Mouse (Mus musculus): ENCODE results near the gene Ghrl. TPM values are rescaled to one million over a fixed set of nuclear protein-coding genes. Genes with fewer than 3 reads are reported as not detected.

Gene Ghrl
- polyA plus RNA-seq, 1 experiment = 1.8 TPM

GRCm38 (mm10) chr6:113743111-113743510 lies 23.4 kb upstream of the Ghrl start:
- no peak for DNase-seq
- Histone ChIP-seq H3K36me3 (ENCODE audit: control insufficient read depth, insufficient read depth, low read length) (no peaks in the 10 kb centered on the region), H3K27ac (ENCODE audit: control insufficient read depth, insufficient read depth, low read length) (no peak overlapping the region), H3K4me3 (ENCODE audit: control insufficient read depth, insufficient read depth, low read length) (no peak overlapping the region), H3K4me1 (replicated peaks; ENCODE audit: control insufficient read depth, insufficient read depth, low read length) (peaks cover 5% of the 10 kb centered on the region), H3K27me3 (ENCODE audit: control insufficient read depth, insufficient read depth, low read length) (no peaks in the 10 kb centered on the region)
- no peak for TF ChIP-seq CTCF (IDR thresholded peaks at IDR 0.05; ENCODE audit: borderline replicate concordance, control insufficient read depth, extremely low read depth, insufficient read depth, low read length, poor library complexity)
- no peak for TF ChIP-seq POLR2A (IDR thresholded peaks at IDR 0.05; ENCODE audit: control insufficient read depth, extremely low read depth, insufficient read depth, low read length, poor library complexity)
- WGBS = 6% methylated on average over 1 of the region's 1 CpGs

GRCm38 (mm10) chr6:113742321-113742720 lies 22.6 kb upstream of the Ghrl start:
- 94% methylated on average over 1 of the region's 1 CpGs for WGBS

DNA sequence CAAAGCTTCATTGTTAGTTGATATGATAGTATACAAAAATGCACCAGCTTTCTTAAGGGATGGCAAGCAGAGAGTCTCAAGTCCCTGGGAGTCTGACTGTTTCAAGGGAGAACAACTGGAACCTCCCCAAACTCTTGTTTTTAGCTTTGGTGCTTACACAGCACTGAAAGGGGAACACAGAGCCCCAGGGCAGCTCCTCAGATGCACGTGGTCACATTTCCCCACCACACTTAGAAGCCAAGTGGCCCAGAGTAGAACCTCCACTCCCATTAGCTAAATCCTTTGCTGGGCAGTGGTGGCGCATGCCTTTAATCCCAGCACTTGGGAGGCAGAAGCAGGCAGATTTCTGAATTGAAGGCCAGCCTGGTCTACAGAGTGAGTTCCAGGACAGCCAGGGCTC lies 21.7 kb upstream of the Ghrl start:
- no peak for TF ChIP-seq POLR2A (IDR thresholded peaks at IDR 0.05; ENCODE audit: control insufficient read depth, extremely low read depth, insufficient read depth, low read length, poor library complexity)
- TF ChIP-seq CTCF (IDR thresholded peaks at IDR 0.05; ENCODE audit: borderline replicate concordance, control insufficient read depth, extremely low read depth, insufficient read depth, low read length, poor library complexity) = no peak
- 61% methylated on average over 2 of the region's 2 CpGs for WGBS
- no peaks in the 10 kb centered on the region for H3K27me3 ChIP-seq (ENCODE audit: control insufficient read depth, insufficient read depth, low read length)
- DNase-seq = no peak
- no peak overlapping the region for H3K4me3 ChIP-seq (ENCODE audit: control insufficient read depth, insufficient read depth, low read length)
- no peak overlapping the region for H3K27ac ChIP-seq (ENCODE audit: control insufficient read depth, insufficient read depth, low read length)
- H3K36me3 ChIP-seq (ENCODE audit: control insufficient read depth, insufficient read depth, low read length) = peaks cover 1% of the 10 kb centered on the region
- peaks cover 5% of the 10 kb centered on the region for H3K4me1 ChIP-seq (replicated peaks; ENCODE audit: control insufficient read depth, insufficient read depth, low read length)

More at GRCm38 (mm10) chr6:113742321-113742720, 22.6 kb upstream of the Ghrl start:
- no peak for TF ChIP-seq POLR2A (IDR thresholded peaks at IDR 0.05; ENCODE audit: control insufficient read depth, extremely low read depth, insufficient read depth, low read length, poor library complexity)
- TF ChIP-seq CTCF (IDR thresholded peaks at IDR 0.05; ENCODE audit: borderline replicate concordance, control insufficient read depth, extremely low read depth, insufficient read depth, low read length, poor library complexity) = no peak
- no peak overlapping the region for H3K4me3 ChIP-seq (ENCODE audit: control insufficient read depth, insufficient read depth, low read length)
- H3K36me3 ChIP-seq (ENCODE audit: control insufficient read depth, insufficient read depth, low read length) = no peaks in the 10 kb centered on the region
- H3K27ac ChIP-seq (ENCODE audit: control insufficient read depth, insufficient read depth, low read length) = no peak overlapping the region
- H3K4me1 ChIP-seq (replicated peaks; ENCODE audit: control insufficient read depth, insufficient read depth, low read length) = peaks cover 5% of the 10 kb centered on the region
- DNase-seq = no peak
- no peaks in the 10 kb centered on the region for H3K27me3 ChIP-seq (ENCODE audit: control insufficient read depth, insufficient read depth, low read length)

DNA sequence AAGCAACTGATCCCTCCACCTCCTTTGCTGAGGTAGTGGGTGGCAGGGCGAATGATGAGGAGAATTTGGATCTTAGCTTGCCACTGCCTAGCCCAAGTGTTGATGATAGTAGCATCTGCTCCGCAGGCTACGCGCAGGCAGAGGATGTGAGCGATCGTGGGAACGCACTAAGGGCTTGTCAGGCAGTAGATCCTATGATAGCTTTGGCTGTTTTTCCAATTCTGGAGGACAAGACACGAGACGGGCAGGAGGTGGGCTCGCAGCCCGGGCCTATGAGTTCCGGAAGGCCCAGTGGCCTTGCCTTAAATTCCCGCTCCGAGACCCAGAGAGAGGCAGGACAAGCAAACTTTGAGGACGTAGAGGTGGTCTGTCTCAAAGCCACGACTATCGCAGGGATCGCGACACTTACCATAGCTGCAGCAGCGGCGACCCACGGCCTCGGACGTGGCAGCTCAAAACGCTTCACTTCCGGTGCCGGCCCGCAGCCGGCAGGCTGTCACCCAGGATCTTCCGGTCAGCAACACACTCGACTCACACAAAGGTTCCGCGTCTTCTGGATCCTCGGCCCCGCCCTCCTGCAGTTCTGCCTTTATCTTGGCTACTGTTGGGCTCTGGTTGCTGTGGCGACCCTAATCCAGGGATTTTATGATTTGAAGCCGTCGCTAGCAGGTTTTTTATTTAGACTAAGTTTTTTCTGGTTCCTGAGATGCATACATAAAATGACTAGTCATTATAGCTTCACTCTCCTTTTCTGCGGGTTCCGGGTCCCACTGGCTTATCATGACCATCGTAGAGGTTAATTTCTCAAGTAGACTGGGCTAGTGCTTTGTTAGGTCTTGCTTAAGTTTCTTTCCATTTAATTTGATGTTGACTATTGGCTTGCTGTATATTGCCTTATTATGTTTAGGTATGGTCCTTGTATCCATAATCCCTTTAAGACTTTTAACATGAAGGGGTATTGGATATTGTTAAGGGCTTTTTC lies 20.8 kb upstream of the Ghrl start, which contains the start of gene Sec13:
Gene Sec13 (minus strand): TSS at position 508 of the 982 bp plus-strand sequence.
- peak; percentile 84 for DNase-seq
- 7% methylated on average over 41 of the region's 41 CpGs for WGBS
- Histone ChIP-seq H3K4me1 (replicated peaks; ENCODE audit: control insufficient read depth, insufficient read depth, low read length) (peaks cover 5% of the 10 kb centered on the region), H3K27me3 (ENCODE audit: control insufficient read depth, insufficient read depth, low read length) (no peaks in the 10 kb centered on the region), H3K36me3 (ENCODE audit: control insufficient read depth, insufficient read depth, low read length) (peaks cover 10% of the 10 kb centered on the region), H3K4me3 (ENCODE audit: control insufficient read depth, insufficient read depth, low read length) (peak within 1 kb of the TSS; percentile 78), H3K27ac (ENCODE audit: control insufficient read depth, insufficient read depth, low read length) (peak within 1 kb of the TSS; percentile 5; the same call in 1 of the 2 replicates)
- TF ChIP-seq CTCF (IDR thresholded peaks at IDR 0.05; ENCODE audit: borderline replicate concordance, control insufficient read depth, extremely low read depth, insufficient read depth, low read length, poor library complexity) (peak; percentile 21; the same call in 1 of the 2 replicates), POLR2A (IDR thresholded peaks at IDR 0.05; ENCODE audit: control insufficient read depth, extremely low read depth, insufficient read depth, low read length, poor library complexity) (0 out of 2 replicates have a peak, but pooled peaks have one; percentile 33)

- H3K27ac ChIP-seq (ENCODE audit: control insufficient read depth, insufficient read depth, low read length) = no peak overlapping the region
- no peaks in the 10 kb centered on the region for H3K27me3 ChIP-seq (ENCODE audit: control insufficient read depth, insufficient read depth, low read length)
- peaks cover 5% of the 10 kb centered on the region for H3K4me1 ChIP-seq (replicated peaks; ENCODE audit: control insufficient read depth, insufficient read depth, low read length)
- H3K36me3 ChIP-seq (ENCODE audit: control insufficient read depth, insufficient read depth, low read length) = peaks cover 29% of the 10 kb centered on the region
- TF ChIP-seq CTCF (IDR thresholded peaks at IDR 0.05; ENCODE audit: borderline replicate concordance, control insufficient read depth, extremely low read depth, insufficient read depth, low read length, poor library complexity) = no peak
- no peak for TF ChIP-seq POLR2A (IDR thresholded peaks at IDR 0.05; ENCODE audit: control insufficient read depth, extremely low read depth, insufficient read depth, low read length, poor library complexity)
- 95% methylated on average over 9 of the region's 9 CpGs for WGBS
- no peak for DNase-seq
- no peak overlapping the region for H3K4me3 ChIP-seq (ENCODE audit: control insufficient read depth, insufficient read depth, low read length)
Observed at GRCm38 (mm10) chr6:113737318-113738046, 17.8 kb upstream of the Ghrl start.

- Histone ChIP-seq H3K36me3 (ENCODE audit: control insufficient read depth, insufficient read depth, low read length) (peaks cover 83% of the 10 kb centered on the region), H3K27me3 (ENCODE audit: control insufficient read depth, insufficient read depth, low read length) (no peaks in the 10 kb centered on the region), H3K4me3 (ENCODE audit: control insufficient read depth, insufficient read depth, low read length) (no peak overlapping the region), H3K4me1 (replicated peaks; ENCODE audit: control insufficient read depth, insufficient read depth, low read length) (no peaks in the 10 kb centered on the region), H3K27ac (ENCODE audit: control insufficient read depth, insufficient read depth, low read length) (no peak overlapping the region)
- DNase-seq = no peak
- TF ChIP-seq POLR2A (IDR thresholded peaks at IDR 0.05; ENCODE audit: control insufficient read depth, extremely low read depth, insufficient read depth, low read length, poor library complexity) (no peak), CTCF (IDR thresholded peaks at IDR 0.05; ENCODE audit: borderline replicate concordance, control insufficient read depth, extremely low read depth, insufficient read depth, low read length, poor library complexity) (no peak)
- 92% methylated on average over 3 of the region's 3 CpGs for WGBS
Observed at GRCm38 (mm10) chr6:113731296-113731695, 11.6 kb upstream of the Ghrl start.
